Mouse (Mus musculus): ENCODE results near the gene Spag9. TPM values are rescaled to one million over a fixed set of nuclear protein-coding genes. Genes with fewer than 3 reads are reported as not detected.
"Not testable (repeated sequence)": the region's sequence is repeated elsewhere in the genome, so short reads cannot be mapped to it uniquely, and the experiment has no call there.

The Spag9 gene
- total and polyA plus RNA-seq, 2 experiments from 2014 or later, result 89.1 to 110 TPM

DNA sequence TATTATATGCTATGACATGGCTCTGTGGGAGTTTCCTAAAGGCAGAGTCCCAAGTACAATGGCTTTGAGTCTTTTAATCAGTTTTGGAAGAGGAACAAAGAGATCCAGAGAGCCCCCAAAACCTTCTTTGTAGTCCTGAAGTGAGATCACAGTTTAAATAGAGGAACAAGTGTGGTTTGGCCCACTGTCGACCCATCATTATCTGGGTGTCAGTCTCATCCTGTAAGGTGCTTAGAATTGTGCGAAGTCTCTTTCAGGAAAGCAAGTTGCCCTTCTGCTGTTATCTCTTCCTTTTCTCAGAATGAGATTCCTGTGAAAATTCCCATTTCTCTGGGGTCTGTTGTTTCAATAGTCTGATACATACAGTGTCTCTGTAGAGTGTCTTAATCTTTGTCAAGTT lies 74.6 kb downstream of the Spag9 start:
- no peak for ATAC-seq
- TF ChIP-seq CTCF (IDR thresholded peaks at IDR 0.05; ENCODE audit: low read depth), result no peak
- Histone ChIP-seq H3K9me3 (ENCODE audit: low read length) (no peaks in the 10 kb centered on the region), H3K27me3 (ENCODE audit: insufficient read depth, low read length) (no peaks in the 10 kb centered on the region), H3K9ac (replicated peaks; ENCODE audit: low read length) (no peak overlapping the region), H3K36me3 (ENCODE audit: insufficient read depth, low read length) (peaks cover 29% of the 10 kb centered on the region), H3K4me1 (ENCODE audit: insufficient read depth, low read length) (no peaks in the 10 kb centered on the region), H3K4me2 (ENCODE audit: low read depth, low read length) (no peak overlapping the region), H3K27ac (0 out of 2 replicates have a peak overlapping the region, but pooled peaks have one; percentile 11), H3K4me3 (ENCODE audit: low read length) (no peak overlapping the region)
- DNase-seq (ENCODE audit: low spot score), result no peak
- WGBS, result 79% methylated on average over 2 of the region's 2 CpGs

DNA sequence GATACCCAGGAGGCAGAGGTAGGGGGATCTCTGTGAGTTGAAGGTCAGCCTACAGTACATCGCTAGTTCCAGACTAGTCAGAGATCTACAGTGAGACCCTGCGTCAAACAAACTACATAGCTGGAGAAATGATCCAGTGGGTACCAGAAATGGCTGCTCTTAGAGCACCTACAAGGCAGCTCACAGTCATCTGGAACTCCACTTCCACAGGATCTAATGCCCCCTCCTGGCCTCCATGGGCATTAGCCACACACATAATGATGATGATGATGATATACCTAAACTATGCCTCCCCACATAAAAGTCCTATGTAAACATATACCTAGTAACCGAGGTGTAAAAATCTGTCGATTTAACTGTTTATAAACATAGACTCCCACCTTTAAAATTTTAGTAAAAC lies 77.4 kb downstream of the Spag9 start:
- peak; percentile 62 for TF ChIP-seq CTCF (IDR thresholded peaks at IDR 0.05; ENCODE audit: low read depth)
- no peak overlapping the region for H3K9ac ChIP-seq (replicated peaks; ENCODE audit: low read length)
- no peaks in the 10 kb centered on the region for H3K4me1 ChIP-seq (ENCODE audit: insufficient read depth, low read length)
- ATAC-seq (no peak), DNase-seq (ENCODE audit: low spot score) (peak; percentile 51)
- peaks cover 25% of the 10 kb centered on the region for H3K36me3 ChIP-seq (ENCODE audit: insufficient read depth, low read length)
- no peaks in the 10 kb centered on the region for H3K27me3 ChIP-seq (ENCODE audit: insufficient read depth, low read length)
- H3K9me3 ChIP-seq (ENCODE audit: low read length), result no peaks in the 10 kb centered on the region
- no peak overlapping the region for H3K4me3 ChIP-seq (ENCODE audit: low read length)
- H3K4me2 ChIP-seq (ENCODE audit: low read depth, low read length), result no peak overlapping the region
- no peak overlapping the region for H3K27ac ChIP-seq
- WGBS, result 96% methylated on average over 4 of the region's 4 CpGs

DNA sequence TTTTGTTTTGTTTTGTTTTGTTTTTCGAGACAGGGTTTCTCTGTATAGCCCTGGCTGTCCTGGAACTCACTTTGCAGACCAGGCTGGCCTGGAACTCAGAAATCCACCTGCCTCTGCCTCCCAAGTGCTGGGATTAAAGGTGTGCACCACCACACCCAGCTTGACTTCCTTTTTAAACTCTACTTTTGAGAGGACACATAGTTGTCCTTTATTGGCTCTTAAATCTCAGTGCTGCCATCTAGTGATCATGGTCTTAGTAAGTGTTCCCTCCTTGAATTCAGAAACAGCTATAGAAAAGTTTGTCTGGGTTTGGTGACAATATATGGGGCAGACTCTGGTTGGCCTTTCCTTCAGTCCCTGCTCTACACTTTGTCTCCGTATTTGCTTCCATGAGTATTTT lies 91.1 kb downstream of the Spag9 start:
- peak; percentile 90 for DNase-seq (ENCODE audit: low spot score)
- H3K36me3 ChIP-seq (ENCODE audit: insufficient read depth, low read length), result peaks cover 60% of the 10 kb centered on the region

DNA sequence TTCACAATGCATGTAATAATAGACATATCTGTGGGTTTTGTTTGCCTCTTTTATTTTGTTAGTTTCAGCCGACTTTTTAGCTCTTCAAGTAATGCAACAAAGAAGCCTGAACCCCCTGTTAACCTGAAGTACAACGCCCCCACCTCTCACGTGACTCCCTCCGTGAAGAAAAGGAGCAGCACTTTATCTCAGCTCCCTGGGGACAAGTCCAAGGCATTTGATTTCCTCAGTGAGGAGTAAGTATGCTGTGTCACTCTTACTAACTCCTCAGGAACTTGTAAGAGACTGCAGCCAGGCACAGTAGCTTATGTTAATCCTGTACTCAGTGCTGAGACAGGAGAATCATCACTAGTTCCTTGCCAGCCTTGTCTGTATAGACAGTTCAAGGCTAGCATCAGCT lies 94.6 kb downstream of the Spag9 start:
- Histone ChIP-seq H3K27me3 (ENCODE audit: insufficient read depth, low read length) (no peaks in the 10 kb centered on the region), H3K4me3 (ENCODE audit: low read length) (no peak overlapping the region), H3K9me3 (ENCODE audit: low read length) (no peaks in the 10 kb centered on the region), H3K4me2 (ENCODE audit: low read depth, low read length) (no peak overlapping the region), H3K36me3 (ENCODE audit: insufficient read depth, low read length) (peaks cover 53% of the 10 kb centered on the region), H3K9ac (replicated peaks; ENCODE audit: low read length) (no peak overlapping the region), H3K27ac (no peak overlapping the region), H3K4me1 (ENCODE audit: insufficient read depth, low read length) (no peaks in the 10 kb centered on the region)
- ATAC-seq (no peak), DNase-seq (ENCODE audit: low spot score) (no peak)
- WGBS, result 78% methylated on average over 4 of the region's 4 CpGs
- no peak for TF ChIP-seq CTCF (IDR thresholded peaks at IDR 0.05; ENCODE audit: low read depth)

More for the DNA sequence above, 91.1 kb downstream of the Spag9 start:
- H3K9me3 ChIP-seq (ENCODE audit: low read length); H3K27me3 ChIP-seq (ENCODE audit: insufficient read depth, low read length); H3K4me3 ChIP-seq (ENCODE audit: low read length); ATAC-seq; H3K4me1 ChIP-seq (ENCODE audit: insufficient read depth, low read length); H3K4me2 ChIP-seq (ENCODE audit: low read depth, low read length); H3K9ac ChIP-seq (replicated peaks; ENCODE audit: low read length); H3K27ac ChIP-seq: not testable (repeated sequence)
- peak; percentile 64 for TF ChIP-seq CTCF (IDR thresholded peaks at IDR 0.05; ENCODE audit: low read depth)
- 84% methylated on average over 2 of the region's 2 CpGs for WGBS

DNA sequence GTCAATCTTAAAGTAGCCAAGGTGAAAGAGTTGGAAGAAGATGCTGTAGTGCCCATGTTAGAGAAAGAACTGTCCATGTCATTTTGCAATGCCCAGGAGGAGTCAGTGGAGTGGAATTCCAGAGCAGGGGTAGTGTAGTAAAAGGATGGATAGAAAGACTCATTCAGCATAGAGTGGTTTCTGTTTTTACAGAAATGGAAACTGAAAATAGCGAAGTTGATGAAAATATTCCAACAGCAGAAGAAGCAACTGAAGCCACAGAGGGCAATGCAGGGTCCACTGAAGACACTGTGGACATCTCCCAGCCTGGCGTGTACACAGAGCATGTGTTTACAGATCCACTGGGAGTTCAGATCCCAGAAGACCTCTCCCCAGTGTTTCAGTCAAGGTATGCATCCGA lies 101.6 kb downstream of the Spag9 start:
- no peak for DNase-seq (ENCODE audit: low spot score)
- 85% methylated on average over 3 of the region's 3 CpGs for WGBS
- Histone ChIP-seq H3K36me3 (ENCODE audit: insufficient read depth, low read length) (peaks cover 41% of the 10 kb centered on the region), H3K27ac (no peak overlapping the region), H3K4me2 (ENCODE audit: low read depth, low read length) (no peak overlapping the region), H3K27me3 (ENCODE audit: insufficient read depth, low read length) (no peaks in the 10 kb centered on the region), H3K9me3 (ENCODE audit: low read length) (no peaks in the 10 kb centered on the region), H3K4me3 (ENCODE audit: low read length) (no peak overlapping the region), H3K9ac (replicated peaks; ENCODE audit: low read length) (no peak overlapping the region), H3K4me1 (ENCODE audit: insufficient read depth, low read length) (no peaks in the 10 kb centered on the region)
- no peak for ATAC-seq
- no peak for TF ChIP-seq CTCF (IDR thresholded peaks at IDR 0.05; ENCODE audit: low read depth)

DNA sequence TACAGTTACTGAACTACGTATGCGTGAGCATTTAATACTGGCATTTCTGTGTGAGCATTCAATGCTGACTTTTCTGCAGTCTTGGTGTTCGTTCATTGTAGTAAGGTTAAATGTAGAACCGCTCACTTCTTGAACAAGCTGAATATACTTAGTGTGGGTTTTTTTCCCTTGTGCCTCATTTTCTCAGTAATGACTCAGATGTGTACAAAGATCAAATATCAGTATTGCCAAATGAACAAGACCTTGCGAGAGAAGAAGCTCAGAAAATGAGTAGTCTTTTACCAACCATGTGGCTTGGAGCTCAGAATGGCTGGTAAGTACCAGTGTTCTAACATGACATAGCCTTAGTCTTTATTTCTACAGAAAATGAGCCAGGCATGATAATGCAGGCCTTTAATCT lies 102.9 kb downstream of the Spag9 start:
- no peak for ATAC-seq
- no peaks in the 10 kb centered on the region for H3K4me1 ChIP-seq (ENCODE audit: insufficient read depth, low read length)
- H3K9ac ChIP-seq (replicated peaks; ENCODE audit: low read length), result no peak overlapping the region
- DNase-seq (ENCODE audit: low spot score), result no peak
- peaks cover 34% of the 10 kb centered on the region for H3K36me3 ChIP-seq (ENCODE audit: insufficient read depth, low read length)
- H3K27me3 ChIP-seq (ENCODE audit: insufficient read depth, low read length), result no peaks in the 10 kb centered on the region
- no peak overlapping the region for H3K4me2 ChIP-seq (ENCODE audit: low read depth, low read length)
- WGBS, result 94% methylated on average over 5 of the region's 5 CpGs
- TF ChIP-seq CTCF (IDR thresholded peaks at IDR 0.05; ENCODE audit: low read depth), result no peak
- no peaks in the 10 kb centered on the region for H3K9me3 ChIP-seq (ENCODE audit: low read length)
- no peak overlapping the region for H3K27ac ChIP-seq
- H3K4me3 ChIP-seq (ENCODE audit: low read length), result no peak overlapping the region

DNA sequence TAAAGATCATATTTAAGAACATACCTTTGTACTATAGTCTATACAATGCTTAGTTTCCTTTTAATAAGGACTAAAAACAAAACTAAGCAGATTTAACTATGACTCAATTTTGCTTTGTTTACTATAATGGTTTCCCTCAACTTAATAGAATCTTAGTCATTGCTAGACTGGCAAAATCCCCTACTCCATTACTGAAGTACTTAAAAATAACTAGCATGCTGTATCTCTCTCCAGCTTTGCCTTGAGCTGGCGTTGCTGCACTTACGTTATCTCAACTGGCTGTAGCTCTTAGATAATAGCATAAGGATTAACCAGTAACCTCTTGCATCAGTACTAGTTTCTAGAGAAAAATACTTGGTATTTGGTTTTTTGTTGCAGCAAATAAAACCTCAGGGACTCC lies 117.9 kb downstream of the Spag9 start:
- no peak for DNase-seq (ENCODE audit: low spot score)
- Histone ChIP-seq H3K4me1 (ENCODE audit: insufficient read depth, low read length) (no peaks in the 10 kb centered on the region), H3K27ac (no peak overlapping the region), H3K27me3 (ENCODE audit: insufficient read depth, low read length) (no peaks in the 10 kb centered on the region), H3K36me3 (ENCODE audit: insufficient read depth, low read length) (peaks cover 45% of the 10 kb centered on the region), H3K4me2 (ENCODE audit: low read depth, low read length) (no peak overlapping the region), H3K9ac (replicated peaks; ENCODE audit: low read length) (no peak overlapping the region), H3K9me3 (ENCODE audit: low read length) (no peaks in the 10 kb centered on the region), H3K4me3 (ENCODE audit: low read length) (no peak overlapping the region)
- no peak for ATAC-seq
- no peak for TF ChIP-seq CTCF (IDR thresholded peaks at IDR 0.05; ENCODE audit: low read depth)
- WGBS, result 85% methylated on average over 2 of the region's 2 CpGs
